Mouse (Mus musculus): ENCODE data around the gene Olfr1133.
"Not testable (repeated sequence)": the region's sequence is repeated elsewhere in the genome, so short reads cannot be mapped to it uniquely, and the experiment has no call there.

The Olfr1133 gene

DNA sequence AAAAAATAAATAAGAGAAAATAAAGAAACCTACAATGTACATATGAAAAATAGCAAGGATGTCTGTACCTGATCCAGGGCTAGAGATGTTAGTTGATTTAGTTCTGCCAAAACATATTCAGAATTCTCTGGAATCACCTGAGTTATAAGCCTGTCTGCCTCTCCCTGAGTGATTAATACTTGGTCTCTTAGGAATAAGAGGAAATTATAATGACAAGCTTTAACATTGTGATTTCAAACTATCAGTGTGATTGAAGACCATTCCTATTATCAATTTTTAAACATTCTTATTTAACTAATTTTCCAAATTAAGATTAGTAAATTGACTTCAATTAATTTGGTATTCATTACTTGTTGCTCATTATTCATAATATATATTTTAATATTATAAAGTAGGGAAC, at the start of gene Olfr1133:
TSS of gene Olfr1133 (minus strand) at position 101 of the 400 bp plus-strand sequence.
- DNase-seq (ENCODE audit: low spot score in 2 of 2) = no peak

DNA sequence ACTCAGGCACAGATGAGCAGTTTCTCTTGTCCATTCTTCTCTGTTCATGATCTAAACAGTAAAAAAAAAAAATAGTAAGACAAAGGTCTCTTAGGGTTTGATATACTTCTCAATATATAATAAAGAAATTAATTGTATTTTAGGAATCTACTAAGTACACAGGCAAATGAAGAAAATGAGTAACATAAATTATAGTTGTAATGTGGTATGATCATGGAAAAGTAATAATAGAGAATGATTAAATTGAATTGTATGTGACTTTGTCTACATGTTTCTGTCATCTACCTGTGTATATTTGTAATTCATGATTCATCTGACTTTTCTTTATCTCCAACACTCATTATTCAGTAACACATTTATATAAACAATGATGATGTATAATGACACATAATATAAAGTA, 46.7 kb upstream of the Olfr1133 start, which contains the start of gene Olfr1136:
TSS of gene Olfr1136 (minus strand) at position 101 of the 400 bp plus-strand sequence.
- no peak for DNase-seq (ENCODE audit: low spot score in 2 of 2)

DNA sequence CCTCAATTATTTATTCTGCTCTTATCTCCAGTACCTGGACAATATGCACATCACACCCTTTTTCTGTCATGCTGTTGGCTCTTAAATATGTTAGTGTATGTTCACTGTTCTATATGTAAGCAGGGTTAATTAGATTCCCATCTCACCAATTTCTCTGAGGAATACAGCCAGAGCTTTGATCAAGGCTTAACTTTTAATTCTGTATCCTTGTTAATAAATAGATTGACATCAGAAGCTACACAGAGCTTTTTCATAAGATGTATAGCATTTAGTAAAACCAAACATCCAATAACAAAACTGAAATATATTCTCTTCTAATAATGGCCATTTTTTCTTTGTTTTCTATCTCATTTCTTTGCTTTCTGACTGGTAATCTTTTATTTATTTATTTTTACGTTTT, 26.4 kb upstream of the Olfr1133 start, which contains the start of gene Olfr1135:
TSS of gene Olfr1135 (minus strand) at position 101 of the 400 bp plus-strand sequence.
- no peak for DNase-seq (ENCODE audit: low spot score in 2 of 2)

DNA sequence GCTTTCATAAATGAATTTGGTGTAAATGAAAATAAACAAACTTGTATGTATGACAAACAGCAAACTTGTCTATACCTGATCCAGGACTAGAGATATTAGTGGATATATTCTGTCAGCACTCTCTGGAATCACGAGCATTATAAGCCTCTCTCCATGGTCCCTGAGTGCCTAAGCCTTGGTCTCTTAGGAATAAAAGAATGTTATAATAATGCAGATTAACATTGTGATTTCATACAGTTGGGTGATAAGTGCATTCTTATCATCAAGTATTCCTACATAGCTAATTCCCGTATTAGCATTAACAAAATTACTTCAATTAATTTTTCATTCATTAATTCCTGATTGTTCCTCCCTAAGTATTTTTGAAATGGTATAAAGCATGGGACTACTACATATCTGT, 11.2 kb upstream of the Olfr1133 start, which contains the start of gene Olfr1134:
TSS of gene Olfr1134 (minus strand) at position 101 of the 400 bp plus-strand sequence.
- no peak for DNase-seq (ENCODE audit: low spot score in 2 of 2)

DNA sequence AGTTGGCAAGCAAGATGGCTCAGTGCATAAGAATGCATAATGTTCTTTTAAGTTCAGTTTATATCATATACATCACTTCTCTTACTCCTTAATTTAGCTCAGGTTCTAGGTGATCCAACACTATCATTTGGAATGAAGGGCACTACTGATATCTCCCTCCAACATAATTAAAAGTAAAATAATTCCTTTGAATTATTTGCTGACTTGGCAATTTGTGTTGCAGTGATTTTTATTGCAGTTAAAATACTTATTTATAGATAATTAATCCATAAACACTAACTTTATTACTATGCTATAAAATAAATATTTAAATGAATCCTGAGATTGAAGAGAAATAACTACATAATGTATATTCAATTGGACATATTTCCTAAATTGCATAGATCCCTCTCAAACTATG, 4.7 kb downstream of the Olfr1133 start:
- DNase-seq (ENCODE audit: low spot score in 2 of 2) = no peak

DNA sequence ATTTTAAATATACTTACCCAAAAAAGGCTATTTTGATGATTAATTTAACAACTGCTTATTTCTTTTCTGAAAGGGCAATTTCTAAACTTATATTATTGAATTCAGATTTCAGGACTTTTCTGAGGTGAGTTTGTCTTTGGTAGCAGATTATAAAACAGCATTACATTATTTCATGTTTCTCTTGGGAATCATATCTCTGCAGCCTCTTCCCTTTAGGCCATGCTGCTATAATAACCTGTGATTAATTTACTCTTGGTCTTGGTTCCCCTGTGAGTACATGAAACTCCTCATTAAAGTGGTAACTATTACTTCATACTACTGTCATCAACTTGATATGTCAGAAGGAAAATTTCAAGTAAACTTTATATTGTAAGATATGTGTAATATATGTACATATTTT, 9.7 kb downstream of the Olfr1133 start, which contains the start of gene Olfr1132:
TSS of gene Olfr1132 (minus strand) at position 101 of the 400 bp plus-strand sequence.
- DNase-seq (ENCODE audit: low spot score in 2 of 2) = no peak

DNA sequence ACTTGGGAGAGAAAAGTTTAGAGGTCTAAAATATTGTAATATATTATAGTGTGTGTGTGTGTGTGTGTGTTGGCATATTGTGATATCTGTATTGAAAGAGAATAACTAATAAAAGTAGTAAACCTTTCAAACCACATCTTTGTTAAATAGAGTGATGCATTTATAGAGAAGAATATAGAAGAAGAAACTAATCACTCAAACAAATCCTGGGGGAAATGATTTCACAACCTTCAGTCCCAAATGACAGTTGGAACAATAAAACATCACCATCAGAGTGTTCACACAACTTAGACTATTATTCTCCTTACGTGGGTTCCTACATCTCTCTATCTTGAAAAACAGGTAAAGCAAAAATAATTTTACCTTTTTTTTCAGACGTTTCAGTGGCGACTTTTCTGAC, 20.4 kb downstream of the Olfr1133 start, which contains the start of gene Olfr1131:
TSS of gene Olfr1131 (plus strand) at position 301 of the 400 bp plus-strand sequence.
- DNase-seq (ENCODE audit: low spot score in 2 of 2) = no peak

DNA sequence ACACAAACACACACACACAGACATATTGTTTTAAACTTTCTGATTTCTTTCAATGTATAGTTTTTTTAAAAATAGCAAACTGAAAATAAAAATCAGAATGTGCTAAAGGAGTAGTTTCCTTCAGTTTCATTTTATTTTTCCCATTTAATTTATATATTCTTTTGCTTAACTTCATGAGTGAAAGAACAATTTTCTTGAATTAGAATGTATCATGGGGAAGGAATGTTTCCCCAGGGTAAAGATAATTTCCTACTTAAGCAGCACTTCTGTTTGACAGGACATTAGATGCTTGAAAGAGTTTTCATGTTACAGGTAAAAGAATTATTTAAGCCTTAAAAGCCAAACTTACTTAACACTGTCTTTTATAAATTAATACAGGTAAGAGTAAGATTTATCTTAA, 41.3 kb downstream of the Olfr1133 start, which contains the start of gene Olfr1130:
TSS of gene Olfr1130 (plus strand) at position 301 of the 400 bp plus-strand sequence.
- DNase-seq (ENCODE audit: low spot score in 2 of 2) = not testable (repeated sequence)
